Mouse (Mus musculus): ENCODE data around the gene Olfr1252.

Olfr1252 gene

GRCm38 (mm10) chr2:89724912-89725311 lies at the start of gene Olfr1252:
Olfr1252 (minus strand) TSS chr2:89725012.
- in situ Hi-C loops (cut with MboI; ENCODE audit: unreplicated experiment in 2 of 2): no loop called here

GRCm38 (mm10) chr2:89756990-89757389 lies 32.2 kb upstream of the Olfr1252 start, which contains the start of gene Olfr1253:
Olfr1253 (minus strand) TSS chr2:89757090.
- in situ Hi-C loops (cut with MboI; ENCODE audit: unreplicated experiment in 2 of 2): no loop called here

DNA sequence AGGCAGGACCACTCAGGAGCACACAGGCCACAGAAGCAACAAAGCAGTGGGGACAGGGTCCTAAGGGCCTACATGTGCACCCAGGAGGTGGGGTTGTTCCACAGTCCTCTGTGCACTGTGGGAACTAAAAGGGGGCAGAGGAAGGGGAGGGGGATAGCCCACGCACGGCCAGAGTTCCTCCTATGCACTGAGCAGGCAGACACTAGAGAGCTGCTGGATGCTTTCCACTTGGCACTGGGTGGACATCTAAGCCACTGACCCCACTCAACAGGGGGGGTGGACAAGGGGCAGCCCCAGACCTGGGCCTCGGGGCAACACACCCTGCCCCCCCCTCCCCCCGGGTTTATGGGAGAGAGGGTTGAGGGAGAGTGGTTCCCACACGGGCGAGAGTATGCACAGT lies 32.8 kb downstream of the Olfr1252 start:
- in situ Hi-C loops (cut with MboI; ENCODE audit: unreplicated experiment in 2 of 2): no loop called here

DNA sequence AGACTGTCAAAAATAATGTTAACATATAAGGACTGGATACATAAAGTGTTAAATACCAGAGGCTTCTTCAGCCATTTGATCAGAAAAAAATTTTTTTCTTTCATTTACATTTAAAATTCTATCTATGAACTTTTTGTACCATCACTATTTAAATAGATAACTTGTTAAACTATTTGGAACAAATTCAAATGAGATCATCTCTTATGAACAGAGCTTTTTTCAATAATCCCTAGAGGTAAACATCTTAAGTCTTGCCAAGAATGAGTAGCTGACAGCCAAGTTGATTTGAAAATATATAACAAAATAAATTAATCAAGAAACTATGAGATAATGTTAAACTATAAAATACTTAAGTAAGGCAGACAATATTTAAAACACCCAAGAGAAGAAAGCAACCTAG lies 53.0 kb downstream of the Olfr1252 start, which contains the start of gene Olfr1251:
TSS of gene Olfr1251 (minus strand) at position 101 of the 400 bp plus-strand sequence.
- in situ Hi-C loops (cut with MboI; ENCODE audit: unreplicated experiment in 2 of 2): no loop called here

All from v-Abl transformed pro-B cells (cell line).